Mouse (Mus musculus) MEL (cell line): ENCODE data around the gene Ccdc38. TPM values are rescaled to one million over a fixed set of nuclear protein-coding genes. Genes with fewer than 3 reads are reported as not detected.
A peak's percentile ranks its signal among the peaks of the same experiment; 100 is the strongest.

Experiments
- DNase-seq: peaks from one replicate; pipeline ENCODE4 v3.0.0; 2011; ENCODE audit warnings: low read depth, low spot score
- H3K27ac ChIP-seq: 2 replicates; pipeline ENCODE4 v1.5.1; 2012; ENCODE audit warnings: low read depth, mild to moderate bottlenecking, control low read depth, low read length, moderate library complexity; ENCODE audit not compliant: control insufficient read depth
- H3K27me3 ChIP-seq, 2 experiments: fragments of 150-350 bp in 1 of 2; sonication (generic) in 1 of 2; 2 replicates each; pipeline ENCODE4 v1.6.1; 2012; ENCODE audit warnings: low read length in 2 of 2, mild to moderate bottlenecking in 2 of 2, improper control_type of control experiment in 1 of 2, moderate library complexity in 1 of 2; ENCODE audit not compliant: insufficient read depth in 2 of 2, control insufficient read depth in 1 of 2
- H3K36me3 ChIP-seq, 2 experiments: 2 replicates each; pipeline ENCODE4 v1.6.1; 2012 to 2014; ENCODE audit warnings: low read length in 2 of 2, improper control_type of control experiment in 1 of 2, inconsistent platforms in 1 of 2, mild to moderate bottlenecking in 1 of 2; ENCODE audit not compliant: insufficient read depth in 2 of 2, control insufficient read depth in 1 of 2
- H3K4me1 ChIP-seq, 2 experiments: fragments of 150-350 bp in 1 of 2; sonication (generic) in 1 of 2; 2 replicates each; pipeline ENCODE4 v1.6.1; 2012; ENCODE audit warnings: low read length in 2 of 2, improper control_type of control experiment in 1 of 2, mild to moderate bottlenecking in 1 of 2; ENCODE audit not compliant: insufficient read depth in 2 of 2, control insufficient read depth in 1 of 2
- H3K4me3 ChIP-seq, 2 experiments: fragments of 150-350 bp in 1 of 2; sonication (generic) in 1 of 2; 2 replicates each; pipeline ENCODE4 v1.5.1; 2012; ENCODE audit warnings: low read depth in 2 of 2, low read length in 2 of 2, mild to moderate bottlenecking in 2 of 2, moderate library complexity in 2 of 2, control low read depth in 1 of 2, improper control_type of control experiment in 1 of 2; ENCODE audit not compliant: control insufficient read depth in 1 of 2, insufficient read depth in 1 of 2
- H3K79me2 ChIP-seq: 2 replicates; pipeline ENCODE4 v1.6.1; 2012; ENCODE audit warnings: mild to moderate bottlenecking, low read length, moderate library complexity; ENCODE audit not compliant: control insufficient read depth, poor library complexity, insufficient read depth
- H3K9ac ChIP-seq: 2 replicates; pipeline ENCODE4 v1.6.1; 2012; ENCODE audit warnings: low read depth, mild to moderate bottlenecking, control low read depth, low read length, moderate library complexity; ENCODE audit not compliant: control insufficient read depth, poor library complexity, severe bottlenecking
- H3K9me3 ChIP-seq: fragments of 150-350 bp; sonication (generic); replicated peaks from 2 replicates; pipeline ENCODE4 v1.6.1; 2012; ENCODE audit warnings: mild to moderate bottlenecking, low read length, improper control_type of control experiment, moderate library complexity; ENCODE audit not compliant: insufficient read depth
- BHLHE40 ChIP-seq: IDR thresholded peaks from 2 replicates; pipeline ENCODE4 v1.6.1; 2012; ENCODE audit warnings: low read depth, mild to moderate bottlenecking, inconsistent platforms, low read length, improper control_type of control experiment, borderline replicate concordance
- CHD1 ChIP-seq: IDR thresholded peaks from 2 replicates; pipeline ENCODE4 v1.6.1; 2012; ENCODE audit warnings: low read depth, mild to moderate bottlenecking, inconsistent platforms, low read length, improper control_type of control experiment
- CTCF ChIP-seq, 3 experiments: IDR thresholded peaks in 2 of 3; conservative IDR thresholded peaks in 1 of 3; 2 replicates each; pipeline ENCODE4 v1.5.1; 2011 to 2012; ENCODE audit warnings: low read length in 3 of 3, low read depth in 2 of 3, mild to moderate bottlenecking in 2 of 3, improper control_type of control experiment in 1 of 3, inconsistent platforms in 1 of 3, mixed read lengths in 1 of 3, moderate library complexity in 1 of 3; ENCODE audit not compliant: control insufficient read depth in 1 of 3, insufficient read depth in 1 of 3, poor library complexity in 1 of 3, severe bottlenecking in 1 of 3
- ELF1 ChIP-seq: IDR thresholded peaks from 2 replicates; pipeline ENCODE4 v1.6.1; 2014; ENCODE audit warnings: low read depth, mild to moderate bottlenecking, inconsistent platforms, low read length, improper control_type of control experiment, moderate library complexity
- EP300 ChIP-seq, 2 experiments: IDR thresholded peaks; 2 replicates each; pipeline ENCODE4 v1.6.1; 2011; ENCODE audit warnings: improper control_type of control experiment in 2 of 2, low read length in 2 of 2, low read depth in 1 of 2, mild to moderate bottlenecking in 1 of 2
- ETS1 ChIP-seq: IDR thresholded peaks from 2 replicates; pipeline ENCODE4 v1.6.1; 2012; ENCODE audit warnings: low read depth, mild to moderate bottlenecking, inconsistent platforms, low read length, improper control_type of control experiment, moderate library complexity
- GABPA ChIP-seq: IDR thresholded peaks from 2 replicates; pipeline ENCODE4 v1.6.1; 2012; ENCODE audit warnings: low read depth, mild to moderate bottlenecking, inconsistent platforms, low read length, improper control_type of control experiment, moderate library complexity
- GATA1 ChIP-seq: IDR thresholded peaks from 2 replicates; pipeline ENCODE4 v1.6.1; 2011; ENCODE audit warnings: low read depth, low read length, improper control_type of control experiment
- MAFK ChIP-seq: IDR thresholded peaks from 2 replicates; pipeline ENCODE4 v1.6.1; 2011; ENCODE audit warnings: low read depth, mild to moderate bottlenecking, low read length, improper control_type of control experiment, borderline replicate concordance
- MXI1 ChIP-seq: IDR thresholded peaks from 2 replicates; pipeline ENCODE4 v1.6.1; 2011; ENCODE audit warnings: mild to moderate bottlenecking, low read depth, low read length, improper control_type of control experiment
- NELFE ChIP-seq: IDR thresholded peaks from 2 replicates; pipeline ENCODE4 v1.6.1; 2011; ENCODE audit warnings: low read depth, low read length, improper control_type of control experiment
- NRF1 ChIP-seq: IDR thresholded peaks from 2 replicates; pipeline ENCODE4 v1.6.1; 2014; ENCODE audit warnings: low read depth, mild to moderate bottlenecking, inconsistent platforms, low read length, improper control_type of control experiment, moderate library complexity; ENCODE audit not compliant: poor library complexity, insufficient read depth, severe bottlenecking
- POLR2AphosphoS2 ChIP-seq: IDR thresholded peaks from 2 replicates; pipeline ENCODE4 v1.6.1; 2011; ENCODE audit warnings: low read length, improper control_type of control experiment
- SIN3A ChIP-seq: IDR thresholded peaks from 2 replicates; pipeline ENCODE4 v1.6.1; 2012; ENCODE audit warnings: low read length, improper control_type of control experiment, inconsistent platforms
- SMC3 ChIP-seq: IDR thresholded peaks from 2 replicates; pipeline ENCODE4 v1.6.1; 2011; ENCODE audit warnings: low read depth, low read length, improper control_type of control experiment
- TAL1 ChIP-seq: IDR thresholded peaks from 2 replicates; pipeline ENCODE4 v1.6.1; 2012; ENCODE audit warnings: mild to moderate bottlenecking, inconsistent platforms, low read length, moderate library complexity, mixed read lengths
- TBP ChIP-seq: IDR thresholded peaks from 2 replicates; pipeline ENCODE4 v1.8.0; 2011; ENCODE audit warnings: low read depth, low read length, improper control_type of control experiment
- TCF12 ChIP-seq: IDR thresholded peaks from 2 replicates; pipeline ENCODE4 v1.6.1; 2014; ENCODE audit warnings: low read depth, mild to moderate bottlenecking, inconsistent platforms, low read length, improper control_type of control experiment, moderate library complexity
- UBTF ChIP-seq: IDR thresholded peaks from 2 replicates; pipeline ENCODE4 v1.6.1; 2012; ENCODE audit warnings: low read depth, mild to moderate bottlenecking, inconsistent platforms, low read length, improper control_type of control experiment, moderate library complexity, borderline replicate concordance; ENCODE audit not compliant: insufficient read depth
- ZKSCAN1 ChIP-seq: IDR thresholded peaks from 2 replicates; pipeline ENCODE4 v1.6.1; 2012; ENCODE audit warnings: low read depth, mild to moderate bottlenecking, inconsistent platforms, low read length, improper control_type of control experiment, moderate library complexity
- polyA plus RNA-seq, 2 experiments: library from polyadenylated mRNA; stranded (reverse) in 1 of 2; unstranded in 1 of 2; fragments of >175 nt in 1 of 2; fragments of >200 nt in 1 of 2; gene quantifications; 2 replicates each; pipeline versions ENCODE4 v1.2.1 to v1.2.4; 2012; ENCODE audit warnings: low replicate concordance in 2 of 2, low read depth in 1 of 2; ENCODE audit not compliant: insufficient read length in 2 of 2, insufficient read depth in 1 of 2, missing spikeins in 1 of 2
- total RNA-seq: library from RNA; depleted of rRNA; stranded (reverse); fragments of 300-350 nt; gene quantifications from 2 replicates; pipeline ENCODE4 v1.2.3, GENCODE M21; 2012; rRNA removed

Ccdc38 gene
- total RNA-seq (not detected in 2 replicates), polyA plus RNA-seq (under 1 TPM in 1 of 2 experiments, not detected in 1; 0.22 TPM)

DNA sequence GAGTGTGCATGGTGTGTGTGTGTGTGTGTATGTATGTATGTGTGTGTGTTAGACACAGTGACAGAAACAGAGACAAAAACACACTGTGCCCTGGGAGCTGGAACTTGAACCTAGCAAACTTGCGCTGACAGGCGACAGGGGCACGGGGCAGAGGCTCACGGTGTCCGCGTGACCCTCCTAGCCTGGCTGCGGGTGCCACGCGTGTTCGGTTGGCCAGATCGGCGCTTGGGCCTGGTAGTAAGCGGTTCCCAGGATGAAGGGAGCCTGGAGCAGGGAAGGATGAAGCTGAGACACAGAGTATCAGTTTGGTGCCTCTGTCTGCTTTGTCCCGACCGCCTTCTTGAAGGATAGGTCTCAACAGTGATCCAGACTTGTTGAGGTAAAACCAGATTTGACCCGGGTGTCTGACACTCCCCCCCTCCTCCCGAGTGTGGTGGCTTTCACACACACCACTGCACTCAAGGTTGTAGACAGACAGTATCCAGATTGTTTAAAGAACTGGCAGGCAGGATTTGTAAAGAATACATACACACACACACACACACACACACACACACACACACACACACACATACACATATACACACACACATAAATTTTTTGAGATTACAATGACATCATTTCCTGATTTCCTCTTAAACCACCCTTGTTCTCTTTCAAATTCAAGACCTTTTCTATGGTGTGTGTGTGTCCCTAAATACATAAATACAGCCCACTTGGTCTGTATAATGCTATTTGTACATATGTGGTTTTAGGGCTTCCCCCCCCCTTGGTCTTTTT lies at the start of gene Ccdc38:
Ccdc38 (plus strand) TSS at position 202 of the 780 bp plus-strand sequence.
- peak within 1 kb of the TSS; percentile 71 to 86 for H3K4me3 ChIP-seq
- DNase-seq: peak; percentile 50
- no peaks in the 10 kb centered on the region for H3K9me3 ChIP-seq
- H3K36me3 ChIP-seq: peaks cover 0 to 4% of the 10 kb centered on the region in 2 experiments; a peak in 2 of 4 replicates
- H3K27me3 ChIP-seq: peaks cover 10 to 17% of the 10 kb centered on the region in 2 experiments
- no peaks in the 10 kb centered on the region for H3K79me2 ChIP-seq
- H3K4me1 ChIP-seq: peaks cover 0 to 6% of the 10 kb centered on the region in 2 experiments; a peak in 3 of 4 replicates
- peak within 1 kb of the TSS; percentile 43 for H3K9ac ChIP-seq
- TF ChIP-seq NRF1 (no peak), SMC3 (no peak), MAFK (no peak), SIN3A (0 out of 2 replicates have a peak, but pooled peaks have one; percentile 19), ETS1 (0 out of 2 replicates have a peak, but pooled peaks have one; percentile 17), TBP (no peak), NELFE (peak; percentile 32)
- peak within 1 kb of the TSS; percentile 13; the same call in 1 of the 2 replicates for H3K27ac ChIP-seq

DNA sequence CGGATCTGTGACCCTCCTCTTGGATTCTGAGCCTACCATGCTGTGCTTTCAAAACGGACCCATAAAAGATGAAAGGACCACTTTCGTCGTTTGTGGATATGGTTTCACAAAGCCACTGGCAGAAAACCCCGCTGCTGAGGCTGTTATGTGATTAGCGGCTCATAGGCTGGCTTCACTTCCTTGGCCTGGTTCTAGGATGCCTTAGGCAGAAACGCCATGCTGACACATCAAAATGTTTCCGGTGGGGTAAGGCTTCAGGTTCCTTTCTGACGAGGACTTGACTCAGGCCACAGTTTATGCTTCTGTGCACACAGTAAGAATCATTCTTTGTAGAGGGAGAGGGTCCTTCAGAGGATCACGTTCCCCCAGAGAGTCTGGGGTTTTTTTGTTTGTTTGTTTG lies 39.6 kb upstream of the Ccdc38 start:
- H3K9ac ChIP-seq: no peak overlapping the region
- H3K4me3 ChIP-seq: no peak overlapping the region
- H3K36me3 ChIP-seq: no peaks in the 10 kb centered on the region
- TF ChIP-seq ELF1 (no peak), SIN3A (no peak), ZKSCAN1 (no peak), EP300 (IDR thresholded peaks at IDR 0.05; ENCODE audit: low read depth in 1 of 2, low read length in 2 of 2) (no peak), TAL1 (no peak), NRF1 (no peak), POLR2AphosphoS2 (no peak), TCF12 (no peak), UBTF (no peak), GATA1 (no peak), BHLHE40 (no peak), CHD1 (no peak), MXI1 (no peak), GABPA (no peak), CTCF (IDR thresholded peaks at IDR 0.05 in 2 of 3, conservative IDR thresholded peaks at IDR 0.05 in 1 of 3; ENCODE audit: control insufficient read depth in 1 of 3, insufficient read depth in 1 of 3, low read depth in 2 of 3, low read length in 3 of 3, poor library complexity in 1 of 3, severe bottlenecking in 1 of 3) (no peak)
- H3K27me3 ChIP-seq: no peaks in the 10 kb centered on the region; a peak in 1 of 4 replicates
- H3K4me1 ChIP-seq: no peaks in the 10 kb centered on the region
- H3K27ac ChIP-seq: no peak overlapping the region
- H3K9me3 ChIP-seq: no peaks in the 10 kb centered on the region
- no peaks in the 10 kb centered on the region for H3K79me2 ChIP-seq
- DNase-seq: no peak
